Mouse (Mus musculus) kidney, adult 2 months (tissue): Measurements from ENCODE around the gene Ap5z1. TPM values are rescaled to one million over a fixed set of nuclear protein-coding genes. Genes with fewer than 3 reads are reported as not detected.
A peak's percentile ranks its signal among the peaks of the same experiment; 100 is the strongest.

Experiments used
- DNase-seq: peaks from one replicate; pipeline ENCODE4 v3.0.0; 2021
- H3K27ac ChIP-seq: fragments of 200-500 bp; 2 replicates; pipeline ENCODE4 v1.5.1; 2012; ENCODE audit warnings: low read depth, low read length, control low read depth, inconsistent platforms; ENCODE audit not compliant: insufficient read depth
- H3K27me3 ChIP-seq: fragments of 200-500 bp; replicated peaks from 2 replicates; pipeline ENCODE4 v1.6.1; 2012; ENCODE audit warnings: mild to moderate bottlenecking, moderate library complexity, low read length, inconsistent platforms; ENCODE audit not compliant: control insufficient read depth, insufficient read depth
- H3K36me3 ChIP-seq: fragments of 200-500 bp; 2 replicates; pipeline ENCODE4 v1.6.1; 2012; ENCODE audit warnings: mild to moderate bottlenecking, moderate library complexity, low read length, inconsistent platforms; ENCODE audit not compliant: control insufficient read depth, insufficient read depth
- H3K4me1 ChIP-seq: fragments of 200-500 bp; 2 replicates; pipeline ENCODE4 v1.6.1; 2011; ENCODE audit warnings: low read length; ENCODE audit not compliant: control insufficient read depth, insufficient read depth
- H3K4me3 ChIP-seq: fragments of 200-500 bp; 2 replicates; pipeline ENCODE4 v1.5.1; 2011; ENCODE audit warnings: mild to moderate bottlenecking, low read depth, low read length, control low read depth; ENCODE audit not compliant: insufficient read depth
- CTCF ChIP-seq: fragments of 200-500 bp; conservative IDR thresholded peaks from 2 replicates; pipeline ENCODE4 v1.5.1; 2011; ENCODE audit warnings: low read depth, mild to moderate bottlenecking, control low read depth, low read length, moderate library complexity, mixed read lengths; ENCODE audit not compliant: insufficient read depth, insufficient read length
- POLR2A ChIP-seq: fragments of 200-500 bp; IDR thresholded peaks from one replicate; pipeline ENCODE4 v1.6.1; 2011; ENCODE audit warnings: low read depth, low read length, control low read depth
- WGBS: fragments of 180-500 bp; shearing (Covaris S2); methylation state at CpG from one replicate; pipeline ENCODE4 v1.1.7; 2018; 5-methylcytosine and 5-hydroxymethylcytosine counted together
- polyA plus RNA-seq: library from polyadenylated mRNA; depleted of rRNA; stranded (reverse); fragments of >200 nt; gene quantifications from 2 replicates; pipeline ENCODE4 v1.2.3, GENCODE M21; 2012

Gene Ap5z1
- polyA plus RNA-seq, 1 experiment = 37.4 TPM

DNA sequence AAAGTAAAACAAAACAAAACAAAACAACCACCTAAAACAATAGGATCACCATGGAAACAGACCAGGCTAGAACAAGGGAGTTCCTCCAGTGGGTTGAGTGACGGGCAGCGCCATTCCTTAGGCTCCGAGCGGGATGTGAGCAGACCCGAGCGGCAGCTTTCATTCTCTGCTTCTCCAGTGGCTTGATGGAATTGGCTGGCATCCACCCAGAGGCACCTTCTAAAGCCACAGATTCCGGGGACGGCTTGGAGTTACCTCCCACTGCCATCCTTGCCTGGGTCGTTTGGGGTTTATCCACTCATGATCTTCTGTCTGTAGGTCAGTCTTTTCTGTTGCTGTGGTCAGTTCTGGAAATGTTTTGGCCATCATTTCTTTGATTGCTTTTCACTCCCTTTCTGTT is 42.8 kb upstream of the Ap5z1 start:
- Histone ChIP-seq H3K27me3 (no peaks in the 10 kb centered on the region), H3K4me1 (peaks cover 41% of the 10 kb centered on the region), H3K27ac (peak overlapping the region; percentile 6; the same call in 1 of the 2 replicates), H3K36me3 (no peaks in the 10 kb centered on the region), H3K4me3 (no peak overlapping the region)
- whole genome bisulfite sequencing = 59% methylated on average over 9 of the region's 9 CpGs
- TF ChIP-seq POLR2A (no peak), CTCF (no peak)
- peak; percentile 55 for DNase-seq

DNA sequence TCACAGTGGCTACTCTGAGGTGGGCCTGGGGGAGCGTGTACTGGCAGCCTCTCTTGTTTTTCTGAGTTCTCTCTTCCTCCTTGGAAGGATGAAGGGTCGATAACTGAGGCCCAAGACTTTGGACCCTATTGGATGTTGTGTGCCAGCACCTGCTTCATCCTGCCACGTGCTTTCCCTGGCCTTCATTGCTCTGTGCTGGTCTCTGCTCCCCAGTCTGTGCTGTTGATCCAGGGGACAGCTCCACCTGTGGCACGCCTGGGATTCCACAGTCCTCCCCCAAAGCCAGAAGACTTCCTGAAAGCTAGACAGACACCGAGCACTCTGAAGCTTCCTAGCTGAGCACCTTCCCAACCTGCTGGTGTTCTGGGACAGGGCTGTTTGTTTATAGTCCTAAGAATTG is 41.9 kb upstream of the Ap5z1 start:
- H3K27ac ChIP-seq = no peak overlapping the region

DNA sequence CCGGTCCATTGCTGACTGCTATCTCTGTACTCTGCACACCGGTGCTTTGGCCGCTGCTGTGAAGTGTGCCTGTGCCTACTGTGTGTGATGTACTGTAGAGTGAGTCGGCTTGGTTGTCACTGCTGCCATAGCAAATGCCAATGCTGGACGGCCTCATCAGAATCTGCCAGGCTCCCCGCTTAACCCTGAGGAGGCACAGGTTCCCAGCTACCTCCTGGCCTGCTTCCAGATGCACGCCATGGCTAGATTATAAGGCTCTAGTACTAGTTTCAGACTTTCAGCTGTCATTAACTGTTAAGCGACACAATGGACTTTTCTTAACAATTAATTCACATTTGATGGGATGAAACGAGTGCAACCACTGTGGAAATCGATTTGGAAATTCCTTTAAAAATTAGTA is 40.6 kb upstream of the Ap5z1 start:
- no peak overlapping the region for H3K4me3 ChIP-seq
- no peaks in the 10 kb centered on the region for H3K27me3 ChIP-seq
- H3K36me3 ChIP-seq = no peaks in the 10 kb centered on the region
- H3K4me1 ChIP-seq = peaks cover 36% of the 10 kb centered on the region
- WGBS = 92% methylated on average over 10 of the region's 10 CpGs
- no peak for DNase-seq
- TF ChIP-seq POLR2A (no peak), CTCF (no peak)
- no peak overlapping the region for H3K27ac ChIP-seq

More for the DNA sequence above, 41.9 kb upstream of the Ap5z1 start:
- Histone ChIP-seq H3K27me3 (no peaks in the 10 kb centered on the region), H3K4me3 (no peak overlapping the region), H3K36me3 (no peaks in the 10 kb centered on the region), H3K4me1 (peaks cover 43% of the 10 kb centered on the region)
- DNase-seq = peak; percentile 56
- TF ChIP-seq POLR2A (no peak), CTCF (peak; percentile 30; the same call in 1 of the 2 replicates)
- WGBS = 52% methylated on average over 5 of the region's 5 CpGs

GRCm38 (mm10) chr5:142423701-142424100 is 40.0 kb upstream of the Ap5z1 start:
- no peaks in the 10 kb centered on the region for H3K27me3 ChIP-seq
- WGBS = 62% methylated on average over 3 of the region's 3 CpGs
- no peak overlapping the region for H3K27ac ChIP-seq
- DNase-seq = no peak
- H3K36me3 ChIP-seq = no peaks in the 10 kb centered on the region
- no peak overlapping the region for H3K4me3 ChIP-seq
- TF ChIP-seq CTCF = no peak
- no peak for TF ChIP-seq POLR2A
- peaks cover 33% of the 10 kb centered on the region for H3K4me1 ChIP-seq

DNA sequence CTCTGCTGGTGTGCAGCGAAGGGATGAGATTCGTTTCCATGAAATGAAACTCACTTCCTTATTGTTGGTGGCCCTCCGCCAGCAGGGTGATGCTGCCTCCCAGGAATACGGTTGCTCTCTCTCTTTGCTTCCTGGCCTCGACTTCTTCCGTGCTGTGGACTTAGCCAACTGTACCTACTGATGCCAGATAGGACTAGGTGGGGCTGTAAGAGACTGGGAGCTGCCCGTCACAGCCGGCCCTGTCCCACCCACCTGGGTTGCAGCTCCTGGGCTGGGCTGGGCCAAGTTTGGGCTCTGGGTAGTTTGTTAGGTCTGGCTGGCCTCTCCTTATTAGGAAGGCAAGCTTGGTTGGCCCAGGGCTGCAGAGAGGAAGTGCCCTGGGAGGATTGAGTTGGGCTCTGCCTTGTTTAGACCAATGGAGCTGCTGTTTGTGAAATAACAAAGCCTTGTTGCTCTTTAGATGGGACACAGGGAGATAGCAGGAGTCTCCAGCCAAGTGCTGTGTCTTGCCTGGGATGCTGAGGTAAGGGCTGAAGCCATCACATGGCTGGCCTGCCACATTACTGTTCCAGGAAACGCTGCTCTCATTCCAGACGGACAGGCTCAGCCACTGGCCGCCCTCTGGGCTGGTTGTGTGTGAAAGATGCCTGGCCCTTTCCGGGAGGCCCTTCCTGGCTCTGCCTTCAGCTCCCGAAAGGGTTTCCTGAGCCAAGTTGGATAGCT is 39.0 kb upstream of the Ap5z1 start:
- no peak for TF ChIP-seq CTCF
- Histone ChIP-seq H3K4me3 (peak overlapping the region; percentile 2; the same call in 1 of the 2 replicates), H3K27me3 (no peaks in the 10 kb centered on the region), H3K36me3 (no peaks in the 10 kb centered on the region), H3K27ac (peak overlapping the region; percentile 83), H3K4me1 (peaks cover 33% of the 10 kb centered on the region)
- whole genome bisulfite sequencing = 20% methylated on average over 13 of the region's 13 CpGs
- peak; percentile 90 for DNase-seq

DNA sequence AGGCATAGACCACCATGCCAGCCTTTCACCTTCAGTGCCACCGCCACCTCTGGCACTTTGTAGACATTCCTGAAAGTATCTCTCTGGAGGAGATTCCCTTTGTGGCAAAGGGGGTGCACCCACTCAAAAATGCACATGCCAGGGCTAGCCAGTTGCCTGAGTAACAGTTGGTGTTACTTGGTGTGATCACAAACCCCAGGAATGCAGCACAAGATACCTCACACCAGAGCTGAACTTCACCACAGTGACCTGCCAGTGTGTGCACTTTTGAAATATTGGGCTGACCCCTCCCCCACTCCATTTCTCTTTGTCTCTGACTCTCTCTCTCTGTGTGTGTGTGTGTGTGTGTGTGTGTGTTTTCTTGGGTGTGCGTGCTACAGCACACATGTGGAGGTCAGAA is 37.3 kb upstream of the Ap5z1 start:
- Histone ChIP-seq H3K36me3 (no peaks in the 10 kb centered on the region), H3K4me1 (peaks cover 26% of the 10 kb centered on the region), H3K27me3 (no peaks in the 10 kb centered on the region), H3K27ac (peak overlapping the region; percentile 4; the same call in 1 of the 2 replicates), H3K4me3 (no peak overlapping the region)
- 98% methylated on average over 2 of the region's 2 CpGs for WGBS
- DNase-seq = no peak
- TF ChIP-seq POLR2A (no peak), CTCF (no peak)

DNA sequence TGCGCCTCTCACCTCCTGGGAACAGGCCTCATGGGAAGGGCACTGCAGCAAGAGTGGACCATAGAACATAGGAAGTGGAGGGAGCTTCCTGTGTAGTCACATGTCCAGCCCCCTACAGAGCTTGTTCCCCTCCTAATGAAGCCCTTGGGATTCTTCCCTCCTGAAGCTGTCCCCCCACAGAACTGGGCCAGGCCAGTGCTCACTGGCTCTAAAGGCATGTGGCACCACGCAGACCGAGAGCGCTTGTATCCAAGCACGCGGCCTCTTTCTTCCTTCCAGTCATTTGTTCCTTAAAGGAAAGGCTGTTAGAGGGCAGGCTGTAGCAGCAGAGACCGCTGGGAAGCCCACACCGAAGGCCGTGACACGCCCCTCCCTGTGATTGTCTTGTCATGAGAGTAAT is 35.9 kb upstream of the Ap5z1 start:
- TF ChIP-seq POLR2A = no peak
- no peak for TF ChIP-seq CTCF
- Histone ChIP-seq H3K36me3 (no peaks in the 10 kb centered on the region), H3K4me1 (peaks cover 25% of the 10 kb centered on the region), H3K27ac (0 out of 2 replicates have a peak overlapping the region, but pooled peaks have one; percentile 3), H3K27me3 (no peaks in the 10 kb centered on the region), H3K4me3 (no peak overlapping the region)
- DNase-seq = peak; percentile 36
- 61% methylated on average over 10 of the region's 10 CpGs for WGBS
